Mouse (Mus musculus): Measurements from ENCODE around the gene Rab8b. TPM values are rescaled to one million over a fixed set of nuclear protein-coding genes. Genes with fewer than 3 reads are reported as not detected.
"Not testable (repeated sequence)": the region's sequence is repeated elsewhere in the genome, so short reads cannot be mapped to it uniquely, and the experiment has no call there.

Gene Rab8b
- polyA plus RNA-seq, 1 experiment, result 169 TPM

- TF ChIP-seq CTCF (IDR thresholded peaks at IDR 0.05; ENCODE audit: low read depth, low read length), result no peak
- H3K4me3 ChIP-seq (ENCODE audit: insufficient read depth, low read length), result no peak overlapping the region
- no peak overlapping the region for H3K27ac ChIP-seq (ENCODE audit: insufficient read depth, low read depth, low read length)
- no peaks in the 10 kb centered on the region for H3K4me1 ChIP-seq (ENCODE audit: control insufficient read depth, insufficient read depth, low read length)
These were observed 98.5 kb downstream of the Rab8b start for GRCm38 (mm10) chr9:66820996-66821395.

GRCm38 (mm10) chr9:66813392-66813791 lies 106.1 kb downstream of the Rab8b start:
- no peak for TF ChIP-seq CTCF (IDR thresholded peaks at IDR 0.05; ENCODE audit: low read depth, low read length)
- no peak for TF ChIP-seq POLR2A (IDR thresholded peaks at IDR 0.05; ENCODE audit: borderline replicate concordance, low read depth, low read length)
- H3K27ac ChIP-seq (ENCODE audit: insufficient read depth, low read depth, low read length), result no peak overlapping the region
- H3K4me1 ChIP-seq (ENCODE audit: control insufficient read depth, insufficient read depth, low read length), result peaks cover 6% of the 10 kb centered on the region; the same call in 1 of the 2 replicates
- H3K4me3 ChIP-seq (ENCODE audit: insufficient read depth, low read length), result no peak overlapping the region

GRCm38 (mm10) chr9:66805951-66806350 lies 113.5 kb downstream of the Rab8b start:
- not testable (repeated sequence) for H3K4me1 ChIP-seq (ENCODE audit: control insufficient read depth, insufficient read depth, low read length)

GRCm38 (mm10) chr9:66801947-66802346 lies 117.5 kb downstream of the Rab8b start:
- Histone ChIP-seq H3K4me3 (ENCODE audit: insufficient read depth, low read length) (no peak overlapping the region), H3K4me1 (ENCODE audit: control insufficient read depth, insufficient read depth, low read length) (no peaks in the 10 kb centered on the region), H3K27ac (ENCODE audit: insufficient read depth, low read depth, low read length) (no peak overlapping the region)
- TF ChIP-seq CTCF (IDR thresholded peaks at IDR 0.05; ENCODE audit: low read depth, low read length) (no peak), POLR2A (IDR thresholded peaks at IDR 0.05; ENCODE audit: borderline replicate concordance, low read depth, low read length) (no peak)

More at GRCm38 (mm10) chr9:66805951-66806350, 113.5 kb downstream of the Rab8b start:
- H3K27ac ChIP-seq (ENCODE audit: insufficient read depth, low read depth, low read length); H3K4me3 ChIP-seq (ENCODE audit: insufficient read depth, low read length): not testable (repeated sequence)

GRCm38 (mm10) chr9:66796739-66797138 lies 122.7 kb downstream of the Rab8b start, which contains the start of gene Gm10647:
Gm10647 (plus strand) TSS chr9:66797039.
- peak within 1 kb of the TSS; percentile 75 for H3K4me3 ChIP-seq (ENCODE audit: insufficient read depth, low read length)
- TF ChIP-seq CTCF (IDR thresholded peaks at IDR 0.05; ENCODE audit: low read depth, low read length) (no peak), POLR2A (IDR thresholded peaks at IDR 0.05; ENCODE audit: borderline replicate concordance, low read depth, low read length) (no peak)
- peaks cover 4% of the 10 kb centered on the region for H3K4me1 ChIP-seq (ENCODE audit: control insufficient read depth, insufficient read depth, low read length)
- H3K27ac ChIP-seq (ENCODE audit: insufficient read depth, low read depth, low read length), result no peak within 1 kb of the TSS

GRCm38 (mm10) chr9:66795464-66796324 lies 123.8 kb downstream of the Rab8b start, which contains the start of gene Aph1b:
Aph1b (minus strand) TSS chr9:66795490.
- H3K27ac ChIP-seq (ENCODE audit: insufficient read depth, low read depth, low read length), result peak within 1 kb of the TSS; percentile 56
- TF ChIP-seq CTCF (IDR thresholded peaks at IDR 0.05; ENCODE audit: low read depth, low read length) (no peak), POLR2A (IDR thresholded peaks at IDR 0.05; ENCODE audit: borderline replicate concordance, low read depth, low read length) (no peak)
- H3K4me1 ChIP-seq (ENCODE audit: control insufficient read depth, insufficient read depth, low read length), result peaks cover 4% of the 10 kb centered on the region
- peak within 1 kb of the TSS; percentile 75 for H3K4me3 ChIP-seq (ENCODE audit: insufficient read depth, low read length)

GRCm38 (mm10) chr9:66794629-66795463 lies 124.6 kb downstream of the Rab8b start:
- Histone ChIP-seq H3K4me3 (ENCODE audit: insufficient read depth, low read length) (peak overlapping the region; percentile 75), H3K4me1 (ENCODE audit: control insufficient read depth, insufficient read depth, low read length) (peaks cover 9% of the 10 kb centered on the region), H3K27ac (ENCODE audit: insufficient read depth, low read depth, low read length) (no peak overlapping the region)
- TF ChIP-seq CTCF (IDR thresholded peaks at IDR 0.05; ENCODE audit: low read depth, low read length), result no peak
- no peak for TF ChIP-seq POLR2A (IDR thresholded peaks at IDR 0.05; ENCODE audit: borderline replicate concordance, low read depth, low read length)

Other genes with a start within 250 kb of the Rab8b start
- not detected in 2 replicates for gene Car12, start 206.0 kb downstream of the Rab8b start, polyA plus RNA-seq (2012; ENCODE audit: insufficient read depth, insufficient read length, missing spikeins)
- 19.9 and 20.8 TPM in 2 replicates for gene Aph1b, start 124.2 kb downstream of the Rab8b start, polyA plus RNA-seq (2012; ENCODE audit: insufficient read depth, insufficient read length, missing spikeins)
- gene Gm10647, start 122.6 kb downstream of the Rab8b start, polyA plus RNA-seq (2012; ENCODE audit: insufficient read depth, insufficient read length, missing spikeins), result 0.36 TPM in 1 of 2 replicates, not detected in the other
- gene Aph1c, start 85.0 kb downstream of the Rab8b start, polyA plus RNA-seq (2012; ENCODE audit: insufficient read depth, insufficient read length, missing spikeins), result 93.9 and 111 TPM in 2 replicates
- gene Rps27l, start 26.4 kb upstream of the Rab8b start, polyA plus RNA-seq (2012; ENCODE audit: insufficient read depth, insufficient read length, missing spikeins), result 256 and 349 TPM in 2 replicates
- gene Lactb, start 55.8 kb upstream of the Rab8b start, polyA plus RNA-seq (2012; ENCODE audit: insufficient read depth, insufficient read length, missing spikeins), result 19.6 and 22.9 TPM in 2 replicates
- 103 and 104 TPM in 2 replicates for gene Tpm1, start 129.7 kb upstream of the Rab8b start, polyA plus RNA-seq (2012; ENCODE audit: insufficient read depth, insufficient read length, missing spikeins)